ENCODE assay signal across 18 mouse cellular contexts in the genomic region with DNA sequence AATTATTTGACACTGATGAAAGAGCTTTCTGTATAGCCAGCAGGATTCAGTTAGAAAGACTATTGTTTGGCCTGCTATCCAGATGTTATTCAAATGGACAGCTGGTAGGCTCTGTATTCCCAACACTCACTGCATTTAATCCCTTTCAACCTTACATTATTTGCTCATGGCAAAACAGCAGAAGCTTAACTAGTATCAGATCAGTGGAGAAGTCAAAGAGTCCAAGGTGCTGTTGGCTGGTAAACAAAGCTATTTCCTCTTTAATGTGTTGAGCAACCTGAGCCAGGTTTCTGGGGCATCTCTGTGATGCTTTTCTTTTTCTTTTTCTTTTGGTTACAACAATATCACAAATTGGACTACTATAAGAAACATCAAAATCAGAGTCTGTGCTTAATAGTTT.
"Had no signal": no experiment of that assay in that cellular context is flagged by ENCODE, and none has a peak within 500 bp of the region (broad histone marks: within the 10 kb centered on the region; RNA-seq: fewer than 3 reads in every experiment).

No protein-coding gene starts in this region.

- H3K9ac ChIP-seq: lung, embryonic 14.5 days; midbrain, embryonic 12.5 days; neural tube, embryonic 13.5 days; neural tube, embryonic 15.5 days had no signal

- H3K27me3 ChIP-seq: midbrain, embryonic 12.5 days; neural tube, embryonic 13.5 days; neural tube, embryonic 15.5 days had no signal

- H3K4me2 ChIP-seq: lung, embryonic 14.5 days; midbrain, embryonic 12.5 days; neural tube, embryonic 13.5 days; neural tube, embryonic 15.5 days had no signal

- H3K9me3 ChIP-seq: midbrain, embryonic 10.5 days; midbrain, embryonic 12.5 days; neural tube, embryonic 13.5 days; neural tube, embryonic 15.5 days had no signal

- H3K36me3 ChIP-seq: midbrain, embryonic 10.5 days; midbrain, embryonic 12.5 days; neural tube, embryonic 13.5 days; neural tube, embryonic 15.5 days had no signal

- H3K27ac ChIP-seq: midbrain, embryonic 10.5 days; midbrain, embryonic 12.5 days; neural tube, embryonic 13.5 days; neural tube, embryonic 15.5 days had no signal

- H3K4me3 ChIP-seq: midbrain, embryonic 10.5 days; midbrain, embryonic 12.5 days; myocyte; neural tube, embryonic 13.5 days; neural tube, embryonic 15.5 days had no signal

- ATAC-seq: midbrain, embryonic 16.5 days had no signal

- H3K4me1 ChIP-seq: midbrain, embryonic 10.5 days; midbrain, embryonic 12.5 days; neural tube, embryonic 13.5 days; neural tube, embryonic 15.5 days had no signal

- DNase-seq: lung, adult 18-20 months; lung, embryonic 14.5 days; lung, postnatal 10 days; lung, postnatal 4 days; midbrain, embryonic 14.5 days; right cerebral cortex, adult 18-20 months; right cerebral cortex, postnatal 25 days; right cerebral cortex, postnatal 4 days; spleen, adult 18-20 months; thymus, adult 18-20 months; thymus, postnatal 14 days; thymus, postnatal 36 days had no signal
